Mouse (Mus musculus) hindbrain, postnatal 0 days (tissue): ENCODE data around the gene Olfr770. TPM values are rescaled to one million over a fixed set of nuclear protein-coding genes. Genes with fewer than 3 reads are reported as not detected.
"Not testable (repeated sequence)": the region's sequence is repeated elsewhere in the genome, so short reads cannot be mapped to it uniquely, and the experiment has no call there.

ENCODE experiments used
- ATAC-seq: fragments of 200-750 bp; cut with Nextera tagmentation; 2 replicates; pipeline ENCODE4 v1.8.0; 2017; ENCODE audit warnings: mild to moderate bottlenecking, moderate TSS enrichment, moderate library complexity
- DNase-seq: peaks from one replicate; pipeline ENCODE4 v3.0.0-alpha.2; 2015; ENCODE audit warnings: low spot score
- H3K27ac ChIP-seq: fragments of 300-500 bp; sonication (generic); 2 replicates; pipeline ENCODE4 v1.5.1; 2014; ENCODE audit warnings: mild to moderate bottlenecking
- H3K27me3 ChIP-seq: fragments of 300-500 bp; sonication (generic); 2 replicates; pipeline ENCODE4 v1.6.1; 2014; ENCODE audit warnings: low read length, mixed read lengths; ENCODE audit not compliant: insufficient read depth
- H3K36me3 ChIP-seq: fragments of 300-500 bp; sonication (generic); 2 replicates; pipeline ENCODE4 v1.6.1; 2014; ENCODE audit warnings: low read length, mixed read lengths; ENCODE audit not compliant: insufficient read depth
- H3K4me1 ChIP-seq: fragments of 300-500 bp; sonication (generic); 2 replicates; pipeline ENCODE4 v1.6.1; 2014; ENCODE audit warnings: antibody characterized with exemption, low read length, mixed read lengths; ENCODE audit not compliant: insufficient read depth
- H3K4me2 ChIP-seq: fragments of 300-500 bp; sonication (generic); 2 replicates; pipeline ENCODE4 v1.6.1; 2014; ENCODE audit warnings: low read depth, mild to moderate bottlenecking, low read length, moderate library complexity, mixed read lengths
- H3K4me3 ChIP-seq: fragments of 300-500 bp; sonication (generic); 2 replicates; pipeline ENCODE4 v1.5.1; 2014; ENCODE audit warnings: low read length
- H3K9ac ChIP-seq: fragments of 300-500 bp; sonication (generic); replicated peaks from 2 replicates; pipeline ENCODE4 v1.6.1; 2014; ENCODE audit warnings: mild to moderate bottlenecking, low read length, moderate library complexity, mixed read lengths
- H3K9me3 ChIP-seq: fragments of 300-500 bp; sonication (generic); 2 replicates; pipeline ENCODE4 v1.6.1; 2016; ENCODE audit warnings: low read length, mixed read lengths
- CTCF ChIP-seq: IDR thresholded peaks from 2 replicates; pipeline ENCODE4 v1.5.1; 2016; ENCODE audit warnings: antibody characterized with exemption, control low read depth, low read depth
- WGBS: fragments of 180-500 bp; shearing (Covaris S2); extraction: QIAGEN DNeasy Blood & Tissue Kit; methylation state at CpG from one replicate; pipeline ENCODE4 v1.1.7; 2014; 5-methylcytosine and 5-hydroxymethylcytosine counted together
- polyA plus RNA-seq: library from polyadenylated mRNA; unstranded; fragments of >200 nt; fragmentation: Nextera tagmentation; extraction: Ambion mirVana; gene quantifications from 2 replicates; pipeline ENCODE4 v1.2.1, GENCODE M21; 2015
- total RNA-seq: library from RNA; depleted of rRNA; stranded (reverse); fragments of >200 nt; gene quantifications from 2 replicates; pipeline ENCODE4 v1.2.3, GENCODE M21; 2014; rRNA removed

Olfr770 gene
- not detected in 2 replicates for total RNA-seq
- not detected in 2 replicates for polyA plus RNA-seq

DNA sequence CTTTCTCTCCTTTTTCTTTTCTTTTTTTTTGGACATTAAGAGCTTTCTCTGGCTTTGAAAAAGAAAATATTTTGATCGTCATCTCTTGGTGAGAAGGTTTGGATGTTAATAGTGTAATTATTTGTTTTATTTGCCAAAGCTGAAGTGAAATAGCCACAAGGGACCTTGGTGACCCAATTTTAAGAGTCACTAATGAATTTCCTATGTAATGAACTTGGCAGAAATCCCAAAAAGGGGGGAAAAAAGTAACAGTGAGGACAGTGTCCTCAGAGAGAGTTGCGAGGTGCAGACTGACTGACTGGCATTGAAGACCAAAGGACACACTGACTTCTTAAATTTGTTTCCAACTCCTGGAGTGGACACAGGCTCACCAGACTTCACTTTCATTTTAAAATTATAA lies at the start of gene Olfr770:
Gene Olfr770 (minus strand): TSS at position 101 of the 400 bp plus-strand sequence.
- no peaks in the 10 kb centered on the region for H3K9me3 ChIP-seq
- H3K4me2 ChIP-seq, result no peak within 1 kb of the TSS
- H3K36me3 ChIP-seq, result no peaks in the 10 kb centered on the region
- H3K4me1 ChIP-seq, result no peaks in the 10 kb centered on the region
- ATAC-seq (no peak), DNase-seq (peak; percentile 16)
- no peak for TF ChIP-seq CTCF
- 54% methylated on average over 2 of the region's 2 CpGs for WGBS
- H3K4me3 ChIP-seq, result no peak within 1 kb of the TSS
- no peaks in the 10 kb centered on the region for H3K27me3 ChIP-seq
- H3K27ac ChIP-seq, result no peak within 1 kb of the TSS
- H3K9ac ChIP-seq, result no peak within 1 kb of the TSS

DNA sequence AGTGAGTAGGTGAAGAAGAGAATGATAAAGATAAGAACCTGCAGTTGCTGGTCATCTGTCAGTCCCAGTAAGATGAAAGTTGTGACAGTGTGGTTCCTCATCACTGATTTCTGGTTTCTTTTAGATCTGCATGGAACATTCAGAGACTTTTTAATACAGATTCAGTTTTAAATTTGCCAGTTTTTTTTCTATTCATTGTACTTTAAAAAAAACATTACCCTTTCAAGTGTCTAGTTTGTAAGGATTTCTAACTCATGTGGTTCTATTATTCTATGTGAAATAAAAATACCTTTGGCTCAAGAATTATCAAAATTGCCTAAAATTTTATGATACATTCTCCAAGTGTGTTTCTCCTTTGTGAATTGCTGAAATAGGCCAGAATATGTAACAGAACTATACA lies 48.5 kb upstream of the Olfr770 start, which contains the start of gene Olfr773:
Gene Olfr773 (minus strand): TSS at position 101 of the 400 bp plus-strand sequence.
- not testable (repeated sequence) for H3K27me3 ChIP-seq, H3K27ac ChIP-seq, H3K4me2 ChIP-seq, H3K4me3 ChIP-seq, H3K36me3 ChIP-seq, H3K4me1 ChIP-seq, H3K9me3 ChIP-seq, DNase-seq, ATAC-seq, H3K9ac ChIP-seq

DNA sequence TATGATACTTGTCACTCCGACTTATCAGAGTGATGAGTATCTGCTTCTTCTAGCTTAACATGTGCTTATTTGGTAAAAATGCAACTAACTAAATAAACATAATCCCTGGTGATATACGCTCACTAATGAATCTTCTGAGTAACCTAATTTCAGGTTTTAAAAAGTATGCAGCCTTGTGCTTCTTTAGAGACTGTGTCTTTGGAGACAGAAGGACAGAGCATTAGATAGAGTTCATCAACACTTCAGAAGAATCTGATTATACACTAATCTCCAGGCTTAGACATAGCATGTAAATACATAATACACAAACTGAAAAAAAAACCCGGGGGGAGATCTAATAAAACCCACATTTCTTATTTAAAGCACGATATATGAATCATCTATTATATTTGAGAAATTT lies 39.0 kb upstream of the Olfr770 start, which contains the start of gene Olfr772:
Gene Olfr772 (minus strand): TSS at position 101 of the 400 bp plus-strand sequence.
- H3K4me2 ChIP-seq, H3K4me1 ChIP-seq, ATAC-seq, H3K27ac ChIP-seq, H3K36me3 ChIP-seq, DNase-seq, H3K9me3 ChIP-seq, H3K9ac ChIP-seq, H3K4me3 ChIP-seq, H3K27me3 ChIP-seq: not testable (repeated sequence)
- 85% methylated on average over 3 of the region's 4 CpGs for whole genome bisulfite sequencing

GRCm38 (mm10) chr10:129164651-129165050 lies 25.9 kb upstream of the Olfr770 start, which contains the start of gene Olfr771:
Olfr771 (minus strand) TSS chr10:129164751.
- no peak for TF ChIP-seq CTCF
- 83% methylated on average over 1 of the region's 1 CpGs for WGBS
- DNase-seq, result no peak
- H3K9me3 ChIP-seq, result no peaks in the 10 kb centered on the region
- ATAC-seq, result no peak
- no peak within 1 kb of the TSS for H3K9ac ChIP-seq
- H3K4me1 ChIP-seq, result no peaks in the 10 kb centered on the region
- H3K27ac ChIP-seq, result no peak within 1 kb of the TSS
- H3K4me3 ChIP-seq, result no peak within 1 kb of the TSS
- H3K36me3 ChIP-seq, result no peaks in the 10 kb centered on the region
- no peak within 1 kb of the TSS for H3K4me2 ChIP-seq
- no peaks in the 10 kb centered on the region for H3K27me3 ChIP-seq

DNA sequence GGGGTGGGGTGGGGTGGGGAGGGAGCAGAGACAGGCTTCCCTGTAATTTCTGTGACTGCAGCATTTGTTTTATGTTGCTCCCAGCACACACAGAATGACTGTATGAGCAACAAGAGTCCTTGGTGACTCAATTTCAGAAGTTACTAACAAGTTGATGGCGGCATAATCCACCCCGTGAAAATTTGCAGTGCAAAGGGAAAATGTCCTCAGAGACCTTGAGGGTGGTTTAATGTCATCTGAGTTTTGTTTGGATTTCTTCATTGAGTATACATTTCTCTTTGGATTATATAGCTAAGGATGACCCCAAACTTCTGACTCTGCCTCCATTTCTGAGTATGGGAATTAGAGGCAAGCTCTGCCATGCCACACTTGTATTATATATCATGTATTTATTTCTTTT lies 21.0 kb downstream of the Olfr770 start, which contains the start of gene Olfr769:
Gene Olfr769 (minus strand): TSS at position 101 of the 400 bp plus-strand sequence.
- Histone ChIP-seq H3K36me3 (no peaks in the 10 kb centered on the region), H3K9ac (no peak within 1 kb of the TSS), H3K9me3 (no peaks in the 10 kb centered on the region), H3K27ac (no peak within 1 kb of the TSS), H3K27me3 (no peaks in the 10 kb centered on the region), H3K4me2 (no peak within 1 kb of the TSS), H3K4me1 (no peaks in the 10 kb centered on the region), H3K4me3 (no peak within 1 kb of the TSS)
- ATAC-seq (no peak), DNase-seq (no peak)
- 80% methylated on average over 2 of the region's 2 CpGs for WGBS
- no peak for TF ChIP-seq CTCF

GRCm38 (mm10) chr10:129115146-129115545 lies 23.7 kb downstream of the Olfr770 start:
- no peak overlapping the region for H3K4me2 ChIP-seq
- no peak overlapping the region for H3K27ac ChIP-seq
- H3K9ac ChIP-seq, result no peak overlapping the region
- H3K4me3 ChIP-seq, result no peak overlapping the region
- 93% methylated on average over 3 of the region's 3 CpGs for WGBS
- no peaks in the 10 kb centered on the region for H3K4me1 ChIP-seq
- no peaks in the 10 kb centered on the region for H3K9me3 ChIP-seq
- DNase-seq, result no peak
- TF ChIP-seq CTCF, result no peak
- no peaks in the 10 kb centered on the region for H3K27me3 ChIP-seq
- ATAC-seq, result no peak
- no peaks in the 10 kb centered on the region for H3K36me3 ChIP-seq

DNA sequence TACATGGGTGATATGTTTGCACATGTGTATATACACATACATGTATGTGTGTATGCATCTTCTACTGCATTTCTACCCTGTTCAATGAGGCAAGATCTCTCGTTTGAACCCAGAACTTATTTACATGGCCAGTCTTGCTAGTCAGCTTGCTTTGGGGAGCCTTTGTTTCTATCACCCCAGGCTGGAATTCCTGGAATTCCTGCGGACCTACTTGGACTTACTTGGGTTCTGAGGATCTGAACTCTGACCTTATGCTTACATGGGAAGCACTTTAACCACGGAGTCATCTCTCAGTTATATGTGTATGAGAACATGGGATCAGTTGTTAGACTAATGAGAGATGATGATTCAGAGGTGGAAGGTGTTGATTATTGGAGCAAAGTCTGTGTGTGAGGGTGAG lies 37.6 kb downstream of the Olfr770 start:
- H3K4me1 ChIP-seq, result no peaks in the 10 kb centered on the region
- no peak overlapping the region for H3K27ac ChIP-seq
- no peak for DNase-seq
- TF ChIP-seq CTCF, result no peak
- no peaks in the 10 kb centered on the region for H3K9me3 ChIP-seq
- no peak overlapping the region for H3K9ac ChIP-seq
- no peak for ATAC-seq
- WGBS, result 28% methylated on average over 3 of the region's 3 CpGs
- no peaks in the 10 kb centered on the region for H3K36me3 ChIP-seq
- no peak overlapping the region for H3K4me3 ChIP-seq
- H3K27me3 ChIP-seq, result no peaks in the 10 kb centered on the region
- no peak overlapping the region for H3K4me2 ChIP-seq
